Mouse (Mus musculus) cerebellum, adult 2 months (tissue): ENCODE measurements around the gene Mmp17. TPM values are rescaled to one million over a fixed set of nuclear protein-coding genes. Genes with fewer than 3 reads are reported as not detected.

Experiments used
- DNase-seq, 2 experiments: peaks; one replicate each; pipeline ENCODE4 v3.0.0; 2021
- H3K27ac ChIP-seq: fragments of 200-500 bp; 2 replicates; pipeline ENCODE4 v1.5.1; 2012; ENCODE audit warnings: low read length, control low read depth, inconsistent platforms; ENCODE audit not compliant: insufficient read depth
- H3K27me3 ChIP-seq: fragments of 200-500 bp; 2 replicates; pipeline ENCODE4 v1.6.1; 2012; ENCODE audit warnings: inconsistent platforms, mild to moderate bottlenecking, low read length, moderate library complexity; ENCODE audit not compliant: control insufficient read depth, insufficient read depth
- H3K4me1 ChIP-seq: fragments of 200-500 bp; 2 replicates; pipeline ENCODE4 v1.6.1; 2011; ENCODE audit warnings: low read length; ENCODE audit not compliant: control insufficient read depth, insufficient read depth
- H3K4me3 ChIP-seq: fragments of 200-500 bp; replicated peaks from 2 replicates; pipeline ENCODE3; 2011; ENCODE audit warnings: mild to moderate bottlenecking, low read depth, low read length, control low read depth; ENCODE audit not compliant: insufficient read depth
- CTCF ChIP-seq: fragments of 200-500 bp; IDR thresholded peaks from 2 replicates; pipeline ENCODE4 v1.5.1; 2011; ENCODE audit warnings: low read depth, mild to moderate bottlenecking, control low read depth, low read length, moderate library complexity, borderline replicate concordance; ENCODE audit not compliant: insufficient read depth
- POLR2A ChIP-seq: fragments of 200-500 bp; IDR thresholded peaks from 2 replicates; pipeline ENCODE4 v1.6.1; 2011; ENCODE audit warnings: low read length, control low read depth, borderline replicate concordance; ENCODE audit not compliant: insufficient read depth
- WGBS: fragments of 180-500 bp; shearing (Covaris S2); methylation state at CpG from one replicate; pipeline ENCODE4 v1.1.7; 2018; 5-methylcytosine and 5-hydroxymethylcytosine counted together
- polyA plus RNA-seq: library from polyadenylated mRNA; depleted of rRNA; stranded (reverse); fragments of >200 nt; gene quantifications from 2 replicates; pipeline ENCODE4 v1.2.3, GENCODE M21; 2012

Gene Mmp17
- polyA plus RNA-seq, 1 experiment, result 22.8 TPM

DNA sequence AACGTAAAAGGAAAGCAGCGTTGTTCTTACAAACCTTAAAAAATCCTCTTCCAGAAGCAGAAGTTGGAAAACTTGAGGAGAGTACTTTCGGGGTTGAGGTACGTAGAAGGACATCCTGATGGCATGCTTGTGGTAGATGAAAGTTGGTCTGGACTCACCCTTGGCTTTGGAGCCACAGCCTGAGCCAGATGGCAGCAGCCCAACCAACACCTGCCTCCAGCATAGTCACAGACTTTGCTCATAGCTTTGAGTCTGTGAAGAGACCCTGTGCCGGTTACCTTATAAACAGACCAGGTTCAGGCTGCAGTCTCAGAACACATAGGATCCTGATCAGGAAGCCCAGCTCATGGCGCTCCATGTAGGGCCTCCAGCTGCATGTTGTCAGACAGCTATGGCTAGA lies 33.2 kb upstream of the Mmp17 start:
- Histone ChIP-seq H3K27ac (no peak overlapping the region), H3K4me1 (no peaks in the 10 kb centered on the region), H3K4me3 (no peak overlapping the region), H3K27me3 (no peaks in the 10 kb centered on the region)
- TF ChIP-seq CTCF (no peak), POLR2A (no peak)
- WGBS, result 83% methylated on average over 6 of the region's 6 CpGs
- DNase-seq, result no peak

DNA sequence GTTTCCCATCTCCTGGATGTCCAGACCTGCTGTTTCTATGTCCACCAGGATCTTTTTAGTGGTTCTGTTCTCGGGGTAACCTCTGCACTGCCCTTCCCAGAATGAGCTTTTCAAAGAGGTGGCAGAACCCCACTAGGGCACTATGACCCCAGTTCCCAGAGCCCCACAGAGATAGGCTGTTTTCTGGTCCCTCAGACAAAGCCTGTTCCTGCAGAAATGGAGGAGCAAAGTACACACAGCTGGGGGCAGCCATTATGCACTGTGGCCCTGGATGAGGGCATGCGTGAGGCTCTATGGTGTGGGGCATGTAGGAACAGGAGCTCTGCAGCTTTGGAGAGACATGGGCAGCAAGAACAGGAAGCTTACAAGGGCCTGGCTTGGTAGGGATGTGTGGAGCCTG lies 32.0 kb upstream of the Mmp17 start:
- WGBS, result 93% methylated on average over 2 of the region's 2 CpGs
- no peaks in the 10 kb centered on the region for H3K4me1 ChIP-seq
- no peak for DNase-seq
- no peak overlapping the region for H3K27ac ChIP-seq
- no peak overlapping the region for H3K4me3 ChIP-seq
- no peaks in the 10 kb centered on the region for H3K27me3 ChIP-seq
- no peak for TF ChIP-seq POLR2A
- TF ChIP-seq CTCF, result no peak

DNA sequence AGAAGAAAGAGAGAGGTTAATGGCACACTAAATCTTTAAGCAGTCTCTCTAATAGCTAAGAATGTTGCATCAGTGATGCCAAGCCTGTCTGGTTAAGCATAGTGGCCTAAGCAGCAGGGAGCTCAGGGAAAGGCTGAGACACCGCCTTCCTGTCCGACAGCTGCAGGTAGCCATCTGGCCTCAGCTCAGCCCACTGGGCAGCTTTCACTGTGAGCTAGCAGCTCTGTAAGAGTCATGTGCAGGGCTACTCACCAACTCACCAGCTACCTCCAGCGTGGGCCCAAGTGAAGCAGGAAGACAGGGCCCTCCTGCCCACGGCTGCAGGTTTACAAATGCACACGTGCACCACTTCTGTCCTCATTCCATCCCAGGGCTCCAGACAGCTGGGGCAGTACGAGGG lies 30.3 kb upstream of the Mmp17 start:
- Histone ChIP-seq H3K27ac (no peak overlapping the region), H3K4me3 (no peak overlapping the region), H3K4me1 (no peaks in the 10 kb centered on the region), H3K27me3 (no peaks in the 10 kb centered on the region)
- no peak for DNase-seq
- 57% methylated on average over 6 of the region's 6 CpGs for WGBS
- TF ChIP-seq CTCF (no peak), POLR2A (no peak)

- no peak overlapping the region for H3K27ac ChIP-seq
- TF ChIP-seq POLR2A (no peak), CTCF (no peak)
- no peaks in the 10 kb centered on the region for H3K27me3 ChIP-seq
- H3K4me3 ChIP-seq, result no peak overlapping the region
- H3K4me1 ChIP-seq, result peaks cover 3% of the 10 kb centered on the region
- DNase-seq, result no peak
- WGBS, result 80% methylated on average over 5 of the region's 5 CpGs
Measured at GRCm38 (mm10) chr5:129558591-129558990, 25.4 kb upstream of the Mmp17 start.

DNA sequence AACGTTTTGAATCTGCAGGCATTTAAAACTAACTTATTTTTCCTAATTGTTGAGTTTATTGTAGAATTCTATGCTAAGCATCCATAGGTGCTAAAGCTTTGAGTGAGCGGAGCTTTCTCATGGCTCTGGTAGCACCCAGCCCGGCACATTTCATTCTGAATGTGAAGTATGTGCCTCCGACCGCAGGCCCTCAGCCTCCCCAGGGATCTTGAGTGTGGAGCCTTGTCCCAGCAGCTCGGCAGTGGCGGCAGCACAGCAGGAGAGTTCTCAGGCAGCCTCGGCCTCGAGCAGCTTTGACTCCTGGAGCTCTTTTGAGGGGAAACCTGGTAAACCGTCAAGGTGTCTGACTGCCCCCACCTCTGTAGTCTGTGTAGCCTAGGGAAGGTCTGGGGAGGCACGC lies 24.7 kb upstream of the Mmp17 start:
- no peak overlapping the region for H3K4me3 ChIP-seq
- 48% methylated on average over 11 of the region's 11 CpGs for WGBS
- TF ChIP-seq CTCF, result no peak
- no peak for TF ChIP-seq POLR2A
- H3K4me1 ChIP-seq, result peaks cover 3% of the 10 kb centered on the region
- H3K27me3 ChIP-seq, result no peaks in the 10 kb centered on the region
- no peak for DNase-seq
- H3K27ac ChIP-seq, result no peak overlapping the region

DNA sequence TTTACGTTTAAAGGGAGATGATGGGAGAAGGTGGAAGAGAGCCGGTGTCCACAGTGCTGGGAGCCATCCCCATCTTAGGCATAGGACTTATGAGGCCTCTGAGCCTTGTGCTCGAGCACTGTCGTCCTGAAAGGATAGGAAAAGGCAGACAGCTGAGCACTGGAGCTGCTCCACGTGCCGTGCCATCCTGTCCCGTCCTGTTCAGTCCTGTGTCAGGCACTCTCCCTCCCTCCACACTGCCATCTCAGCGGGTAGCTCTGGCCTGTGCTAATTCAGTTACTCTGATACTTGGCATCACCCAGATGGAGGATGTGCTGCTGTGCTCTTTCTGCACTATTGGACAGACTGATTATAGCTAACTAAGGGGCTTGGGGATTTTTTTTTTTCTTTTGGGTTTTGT lies 21.6 kb upstream of the Mmp17 start:
- peak; percentile 47 to 64 for DNase-seq
- TF ChIP-seq CTCF (no peak), POLR2A (no peak)
- Histone ChIP-seq H3K4me1 (peaks cover 3% of the 10 kb centered on the region), H3K4me3 (no peak overlapping the region), H3K27me3 (no peaks in the 10 kb centered on the region), H3K27ac (peak overlapping the region; percentile 53; the same call in 1 of the 2 replicates)
- WGBS, result 41% methylated on average over 8 of the region's 8 CpGs

- DNase-seq, result no peak
- H3K4me1 ChIP-seq, result no peaks in the 10 kb centered on the region
- no peak overlapping the region for H3K27ac ChIP-seq
- no peak for TF ChIP-seq POLR2A
- TF ChIP-seq CTCF, result no peak
- H3K27me3 ChIP-seq, result no peaks in the 10 kb centered on the region
- H3K4me3 ChIP-seq, result no peak overlapping the region
- 96% methylated on average over 4 of the region's 4 CpGs for WGBS
Measured at GRCm38 (mm10) chr5:129568596-129568995, 15.4 kb upstream of the Mmp17 start.

GRCm38 (mm10) chr5:129578201-129578600 lies 5.8 kb upstream of the Mmp17 start:
- no peaks in the 10 kb centered on the region for H3K27me3 ChIP-seq
- no peak for DNase-seq
- H3K27ac ChIP-seq, result no peak overlapping the region
- no peak for TF ChIP-seq CTCF
- TF ChIP-seq POLR2A, result no peak
- 32% methylated on average over 12 of the region's 12 CpGs for WGBS
- no peak overlapping the region for H3K4me3 ChIP-seq
- 0 out of 2 replicates have a peak, but pooled peaks cover 4% of the 10 kb centered on the region for H3K4me1 ChIP-seq
